Mouse (Mus musculus) retina, adult 2 months (tissue): Measurements from ENCODE around the gene Stap2.

Source experiments
- DNase-seq: peaks from one replicate; pipeline ENCODE4 v3.0.0-alpha.2; 2012; ENCODE audit warnings: low read depth, low spot score

Stap2 gene

GRCm38 (mm10) chr17:55959946-55960740 is 45.2 kb downstream of the Stap2 start:
- no peak for DNase-seq

GRCm38 (mm10) chr17:55958918-55959728 is 46.3 kb downstream of the Stap2 start, which contains the start of gene Yju2:
Gene Yju2 (plus strand): TSS chr17:55959099.
- DNase-seq: peak; percentile 94

- DNase-seq: no peak
These were observed 46.8 kb downstream of the Stap2 start for GRCm38 (mm10) chr17:55958584-55958886.

- DNase-seq: no peak
These were observed 47.4 kb downstream of the Stap2 start for GRCm38 (mm10) chr17:55957726-55958583.

- peak; percentile 53 for DNase-seq
These were observed 48.2 kb downstream of the Stap2 start for GRCm38 (mm10) chr17:55957168-55957567.

- DNase-seq: no peak
These were observed 48.8 kb downstream of the Stap2 start for GRCm38 (mm10) chr17:55956591-55956990.

GRCm38 (mm10) chr17:55956129-55956528 is 49.3 kb downstream of the Stap2 start:
- DNase-seq: peak; percentile 61

- DNase-seq: no peak
These were observed 51.2 kb downstream of the Stap2 start for GRCm38 (mm10) chr17:55954229-55954628.

GRCm38 (mm10) chr17:55953751-55954150 is 51.6 kb downstream of the Stap2 start:
- DNase-seq: no peak

- DNase-seq: no peak
These were observed 52.8 kb downstream of the Stap2 start, which contains the start of gene Ebi3 for GRCm38 (mm10) chr17:55952447-55953027. Gene Ebi3 (plus strand): TSS chr17:55952640.

GRCm38 (mm10) chr17:55952041-55952440 is 53.3 kb downstream of the Stap2 start:
- DNase-seq: no peak

GRCm38 (mm10) chr17:55950601-55951000 is 54.8 kb downstream of the Stap2 start:
- no peak for DNase-seq

- no peak for DNase-seq
These were observed 56.0 kb downstream of the Stap2 start, which contains the start of gene Zfp119b for GRCm38 (mm10) chr17:55949400-55949799. Gene Zfp119b (minus strand): TSS chr17:55949500.

GRCm38 (mm10) chr17:55948647-55949046 is 56.7 kb downstream of the Stap2 start:
- DNase-seq: no peak
